Mouse (Mus musculus) heart, embryonic 14.5 days (tissue): ENCODE data around the gene Ttc33. TPM values are rescaled to one million over a fixed set of nuclear protein-coding genes. Genes with fewer than 3 reads are reported as not detected.

Experiments used
- ATAC-seq: fragments of 200-750 bp; cut with Nextera tagmentation; 2 replicates; pipeline ENCODE4 v1.8.0; 2017; ENCODE audit warnings: low read depth, moderate TSS enrichment; ENCODE audit not compliant: insufficient number of reproducible peaks, insufficient read depth, low FRiP score
- H3K27ac ChIP-seq, 2 experiments: fragments of 200-500 bp in 1 of 2; fragments of 300-500 bp in 1 of 2; sonication (generic) in 1 of 2; replicated peaks in 1 of 2; 2 replicates each; pipeline ENCODE4 v1.5.1; 2012 to 2014; ENCODE audit warnings: low read depth in 2 of 2, low read length in 2 of 2, control low read depth in 1 of 2, mild to moderate bottlenecking in 1 of 2, mixed read lengths in 1 of 2; ENCODE audit not compliant: control insufficient read depth in 1 of 2, insufficient read depth in 1 of 2
- H3K27me3 ChIP-seq: fragments of 300-500 bp; sonication (generic); 2 replicates; pipeline ENCODE4 v1.6.1; 2014; ENCODE audit warnings: mild to moderate bottlenecking, low read length, control low read depth; ENCODE audit not compliant: control insufficient read depth, insufficient read depth
- H3K36me3 ChIP-seq: fragments of 300-500 bp; sonication (generic); 2 replicates; pipeline ENCODE4 v1.6.1; 2014; ENCODE audit warnings: mild to moderate bottlenecking, control low read depth, low read length, mixed read lengths; ENCODE audit not compliant: control insufficient read depth, insufficient read depth
- H3K4me1 ChIP-seq, 2 experiments: fragments of 200-500 bp in 1 of 2; fragments of 300-500 bp in 1 of 2; sonication (generic) in 1 of 2; 2 replicates each; pipeline ENCODE4 v1.6.1; 2012 to 2014; ENCODE audit warnings: low read length in 2 of 2, control low read depth in 1 of 2, mixed read lengths in 1 of 2; ENCODE audit not compliant: control insufficient read depth in 2 of 2, insufficient read depth in 2 of 2
- H3K4me2 ChIP-seq: fragments of 300-500 bp; sonication (generic); 2 replicates; pipeline ENCODE4 v1.6.1; 2014; ENCODE audit warnings: mild to moderate bottlenecking, low read length
- H3K4me3 ChIP-seq, 2 experiments: fragments of 200-500 bp in 1 of 2; fragments of 300-500 bp in 1 of 2; sonication (generic) in 1 of 2; 2 replicates each; pipeline ENCODE4 v1.5.1; 2012 to 2014; ENCODE audit warnings: low read length in 2 of 2, mild to moderate bottlenecking in 2 of 2, control low read depth in 1 of 2, low read depth in 1 of 2, moderate library complexity in 1 of 2; ENCODE audit not compliant: control insufficient read depth in 1 of 2, insufficient read depth in 1 of 2
- H3K9ac ChIP-seq: fragments of 300-500 bp; sonication (generic); 2 replicates; pipeline ENCODE4 v1.6.1; 2014; ENCODE audit warnings: mild to moderate bottlenecking, low read length
- H3K9me3 ChIP-seq: fragments of 300-500 bp; sonication (generic); 2 replicates; pipeline ENCODE4 v1.6.1; 2016; ENCODE audit warnings: low read length, control low read depth; ENCODE audit not compliant: control insufficient read depth
- WGBS: fragments of 180-500 bp; shearing (Covaris S2); extraction: QIAGEN DNeasy Blood & Tissue Kit; methylation state at CpG from one replicate; pipeline ENCODE4 v1.1.7; 2014; 5-methylcytosine and 5-hydroxymethylcytosine counted together
- polyA plus RNA-seq: library from polyadenylated mRNA; unstranded; fragments of >200 nt; fragmentation: Nextera tagmentation; extraction: Ambion mirVana; gene quantifications from 2 replicates; pipeline ENCODE4 v1.2.1, GENCODE M21; 2014

The Ttc33 gene
- polyA plus RNA-seq, 1 experiment from 2014 or later, result 39.7 TPM

GRCm38 (mm10) chr15:5237012-5237660, 51.8 kb downstream of the Ttc33 start:
- WGBS, result 53% methylated on average over 7 of the region's 7 CpGs
- no peak overlapping the region for H3K4me3 ChIP-seq
- H3K36me3 ChIP-seq, result no peaks in the 10 kb centered on the region
- no peaks in the 10 kb centered on the region for H3K9me3 ChIP-seq
- H3K4me2 ChIP-seq, result no peak overlapping the region
- peaks cover 12% of the 10 kb centered on the region; the same call in 1 of the 2 replicates for H3K27me3 ChIP-seq
- no peak overlapping the region for H3K27ac ChIP-seq
- no peak for ATAC-seq
- H3K4me1 ChIP-seq, result 0 out of 4 replicates have a peak, but pooled peaks cover 2 to 5% of the 10 kb centered on the region in 2 experiments
- no peak overlapping the region for H3K9ac ChIP-seq

GRCm38 (mm10) chr15:5238073-5238472, 52.7 kb downstream of the Ttc33 start:
- no peak for ATAC-seq
- Histone ChIP-seq H3K9me3 (no peaks in the 10 kb centered on the region), H3K36me3 (no peaks in the 10 kb centered on the region), H3K4me3 (no peak overlapping the region), H3K9ac (no peak overlapping the region), H3K27me3 (peaks cover 21% of the 10 kb centered on the region), H3K4me1 (peaks cover 8 to 14% of the 10 kb centered on the region in 2 experiments; a peak in 3 of 4 replicates), H3K4me2 (no peak overlapping the region), H3K27ac (no peak overlapping the region)
- 44% methylated on average over 7 of the region's 7 CpGs for WGBS

DNA sequence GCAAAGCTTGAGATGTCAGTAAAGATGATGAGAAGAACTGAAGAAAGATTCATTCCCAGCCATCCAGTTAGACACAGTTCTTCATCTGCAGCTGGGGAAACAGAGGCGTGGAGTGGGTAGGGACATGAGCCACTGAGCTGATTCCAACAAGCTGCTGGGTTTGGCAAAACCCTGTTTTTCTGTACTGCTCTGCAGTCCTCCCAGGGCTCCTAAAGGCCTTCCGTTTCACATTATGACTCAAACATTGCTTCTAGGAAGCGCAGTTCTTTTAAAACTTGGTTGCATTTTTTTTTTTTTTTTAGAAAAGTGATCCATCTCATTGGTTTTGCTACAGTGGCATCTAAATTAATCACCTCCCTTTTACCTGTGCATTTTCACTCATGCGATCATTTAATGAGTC, 53.2 kb downstream of the Ttc33 start:
- Histone ChIP-seq H3K4me2 (no peak overlapping the region), H3K9me3 (no peaks in the 10 kb centered on the region), H3K4me3 (no peak overlapping the region), H3K36me3 (no peaks in the 10 kb centered on the region), H3K27ac (no peak overlapping the region), H3K4me1 (peaks cover 11 to 19% of the 10 kb centered on the region in 2 experiments; a peak in 3 of 4 replicates), H3K9ac (no peak overlapping the region), H3K27me3 (peaks cover 26% of the 10 kb centered on the region)
- WGBS, result 82% methylated on average over 4 of the region's 4 CpGs
- ATAC-seq, result no peak

GRCm38 (mm10) chr15:5239361-5239760, 54.0 kb downstream of the Ttc33 start:
- Histone ChIP-seq H3K9ac (no peak overlapping the region), H3K27me3 (peaks cover 31% of the 10 kb centered on the region), H3K4me2 (peak overlapping the region; percentile 99; the same call in 1 of the 2 replicates), H3K36me3 (no peaks in the 10 kb centered on the region), H3K4me1 (peaks cover 11 to 22% of the 10 kb centered on the region in 2 experiments; a peak in 3 of 4 replicates), H3K4me3 (no peak overlapping the region), H3K9me3 (no peaks in the 10 kb centered on the region), H3K27ac (no peak overlapping the region)
- no peak for ATAC-seq
- 77% methylated on average over 4 of the region's 4 CpGs for WGBS

- peak overlapping the region; percentile 99 for H3K4me2 ChIP-seq
- no peak for ATAC-seq
- H3K36me3 ChIP-seq, result no peaks in the 10 kb centered on the region
- H3K4me1 ChIP-seq, result peaks cover 15 to 27% of the 10 kb centered on the region in 2 experiments; a peak in 3 of 4 replicates
- H3K9ac ChIP-seq, result no peak overlapping the region
- no peak overlapping the region; a peak in 1 of 4 replicates for H3K27ac ChIP-seq
- H3K4me3 ChIP-seq, result no peak overlapping the region
- no peaks in the 10 kb centered on the region for H3K9me3 ChIP-seq
- peaks cover 37% of the 10 kb centered on the region for H3K27me3 ChIP-seq
- 39% methylated on average over 6 of the region's 6 CpGs for WGBS
Measured at GRCm38 (mm10) chr15:5239901-5240300, 54.6 kb downstream of the Ttc33 start.

DNA sequence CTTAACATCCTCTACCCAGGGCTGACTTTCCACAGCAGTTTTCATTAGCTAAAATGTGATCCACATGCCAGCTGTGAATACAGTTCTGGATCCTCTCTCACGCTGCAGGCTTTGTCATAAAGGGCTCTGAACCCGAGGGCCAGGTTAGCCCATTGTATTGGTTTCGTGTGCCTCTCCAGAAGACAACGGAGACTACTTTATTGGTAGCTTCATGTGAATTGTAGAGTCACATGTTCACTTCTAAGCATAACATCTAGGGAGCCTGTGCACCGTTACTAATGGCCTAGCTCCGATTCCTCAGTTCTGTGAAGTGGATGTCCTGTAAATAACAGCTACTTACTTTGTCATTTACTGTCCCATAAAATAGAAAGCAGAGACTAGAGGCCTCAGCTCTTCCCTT, 55.0 kb downstream of the Ttc33 start:
- WGBS, result 80% methylated on average over 6 of the region's 6 CpGs
- H3K27ac ChIP-seq, result peak overlapping the region in 1 of 2 experiments; percentile 4; a peak in 1 of 4 replicates
- peaks cover 41% of the 10 kb centered on the region for H3K27me3 ChIP-seq
- peaks cover 15 to 27% of the 10 kb centered on the region in 2 experiments; a peak in 3 of 4 replicates for H3K4me1 ChIP-seq
- no peaks in the 10 kb centered on the region for H3K36me3 ChIP-seq
- H3K4me2 ChIP-seq, result peak overlapping the region; percentile 99
- no peak for ATAC-seq
- no peak overlapping the region for H3K9ac ChIP-seq
- H3K4me3 ChIP-seq, result no peak overlapping the region
- H3K9me3 ChIP-seq, result no peaks in the 10 kb centered on the region

DNA sequence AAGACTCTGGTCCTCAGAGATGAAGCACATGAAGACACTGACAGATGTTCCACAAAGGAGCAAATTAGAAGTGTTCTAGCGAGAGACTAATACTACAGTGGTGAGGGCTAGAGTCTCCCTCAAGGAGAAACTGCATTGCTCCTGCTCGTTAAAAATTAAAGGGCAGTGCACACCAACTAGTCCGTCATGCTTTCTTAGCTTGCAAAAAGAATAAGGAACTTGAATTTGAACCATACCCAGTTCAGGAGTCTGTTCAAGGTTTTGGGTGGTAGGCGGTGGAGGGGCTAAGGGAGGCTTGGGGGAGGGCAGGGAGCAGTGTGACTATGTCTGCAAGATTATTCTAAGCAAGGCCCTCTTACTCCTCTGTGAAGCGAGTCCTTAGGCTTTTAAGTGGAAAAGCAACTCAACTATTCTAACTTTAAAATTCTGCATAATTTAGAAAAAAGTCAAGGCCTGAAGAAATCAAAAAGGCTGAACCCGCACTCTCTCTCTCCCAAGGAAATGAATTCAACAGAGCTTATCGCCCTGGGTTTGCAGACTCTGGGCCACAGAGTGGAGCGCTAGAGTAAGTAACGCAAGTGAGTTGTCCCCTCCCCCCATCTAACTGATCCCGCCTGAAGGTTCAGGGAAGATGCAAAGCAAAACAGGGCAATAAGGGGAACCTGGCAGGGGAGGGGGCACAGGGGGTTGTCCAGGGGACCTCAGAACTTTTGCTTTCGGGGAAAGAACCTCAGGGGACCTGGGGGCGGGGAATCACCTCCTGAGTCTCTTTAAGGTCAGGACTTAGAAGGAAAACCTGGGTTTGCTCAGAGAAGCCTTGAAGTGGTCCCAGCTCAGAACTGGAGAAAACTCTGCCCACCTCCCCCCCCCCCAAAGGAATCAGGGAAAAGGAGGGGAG, 56.2 kb downstream of the Ttc33 start:
- Histone ChIP-seq H3K4me2 (peak overlapping the region; percentile 99), H3K9me3 (no peaks in the 10 kb centered on the region), H3K4me1 (peaks cover 13 to 27% of the 10 kb centered on the region in 2 experiments; a peak in 3 of 4 replicates), H3K27me3 (peaks cover 48% of the 10 kb centered on the region), H3K27ac (peak overlapping the region in 1 of 2 experiments; percentile 19; a peak in 1 of 4 replicates), H3K9ac (peak overlapping the region; percentile 63), H3K36me3 (no peaks in the 10 kb centered on the region), H3K4me3 (peak overlapping the region; percentile 58)
- ATAC-seq, result no peak
- 33% methylated on average over 12 of the region's 12 CpGs for WGBS
